Mouse (Mus musculus) erythroblast, embryonic 14.5 days (primary cell): ENCODE measurements around the gene Trpm3. TPM values are rescaled to one million over a fixed set of nuclear protein-coding genes. Genes with fewer than 3 reads are reported as not detected.

Experiments used
- H3K27me3 ChIP-seq: 2 replicates; pipeline ENCODE4 v1.6.1; 2012; ENCODE audit warnings: inconsistent platforms; ENCODE audit not compliant: control insufficient read depth
- H3K36me3 ChIP-seq: 2 replicates; pipeline ENCODE4 v1.6.1; 2012; ENCODE audit warnings: mild to moderate bottlenecking, inconsistent platforms; ENCODE audit not compliant: control insufficient read depth
- H3K4me1 ChIP-seq: 2 replicates; pipeline ENCODE4 v1.6.1; 2012; ENCODE audit warnings: inconsistent platforms; ENCODE audit not compliant: control insufficient read depth
- H3K4me3 ChIP-seq: replicated peaks from 2 replicates; pipeline ENCODE3; 2012; ENCODE audit warnings: moderate library complexity, mild to moderate bottlenecking, inconsistent platforms
- H3K9me3 ChIP-seq: 2 replicates; pipeline ENCODE4 v1.6.1; 2012; ENCODE audit warnings: low read length, inconsistent platforms, mixed read lengths; ENCODE audit not compliant: control insufficient read depth
- GATA1 ChIP-seq: IDR thresholded peaks from 2 replicates; pipeline ENCODE4 v1.6.1; 2012; ENCODE audit warnings: low read length, inconsistent platforms, mixed read lengths
- TAL1 ChIP-seq: IDR thresholded peaks from 3 replicates; pipeline ENCODE4 v1.6.1; 2012; ENCODE audit warnings: low read length, inconsistent platforms, mixed read lengths
- polyA plus RNA-seq: library from polyadenylated mRNA; stranded (reverse); fragments of >175 nt; gene quantifications from 2 replicates; pipeline ENCODE4 v1.2.3, GENCODE M21; 2012

Trpm3 gene
- polyA plus RNA-seq, 1 experiment, result 0.02 TPM

DNA sequence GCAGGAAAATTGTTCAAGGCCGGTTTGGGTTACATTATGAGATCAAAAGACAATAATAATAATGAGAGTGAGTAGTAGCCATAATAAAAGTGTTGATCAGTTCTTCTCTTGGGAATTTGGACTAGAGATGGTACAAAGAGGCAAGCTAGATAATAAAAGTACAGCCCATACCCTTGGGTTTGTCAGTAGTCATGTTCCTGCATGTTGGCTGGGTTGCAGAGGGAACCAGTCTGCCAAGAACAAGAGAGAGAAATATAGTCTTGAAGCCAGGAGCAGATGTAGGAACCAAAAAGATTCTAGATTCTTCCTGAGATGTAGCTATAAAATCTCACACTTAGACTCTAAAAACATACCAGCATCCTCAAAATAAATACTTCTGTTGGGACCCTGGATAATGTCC is 861.4 kb downstream of the Trpm3 start:
- H3K4me1 ChIP-seq, result no peaks in the 10 kb centered on the region
- H3K36me3 ChIP-seq, result no peaks in the 10 kb centered on the region
- H3K4me3 ChIP-seq, result no peak overlapping the region
- TF ChIP-seq GATA1, result no peak
- TF ChIP-seq TAL1, result no peak
- no peaks in the 10 kb centered on the region for H3K9me3 ChIP-seq
- H3K27me3 ChIP-seq, result no peaks in the 10 kb centered on the region

DNA sequence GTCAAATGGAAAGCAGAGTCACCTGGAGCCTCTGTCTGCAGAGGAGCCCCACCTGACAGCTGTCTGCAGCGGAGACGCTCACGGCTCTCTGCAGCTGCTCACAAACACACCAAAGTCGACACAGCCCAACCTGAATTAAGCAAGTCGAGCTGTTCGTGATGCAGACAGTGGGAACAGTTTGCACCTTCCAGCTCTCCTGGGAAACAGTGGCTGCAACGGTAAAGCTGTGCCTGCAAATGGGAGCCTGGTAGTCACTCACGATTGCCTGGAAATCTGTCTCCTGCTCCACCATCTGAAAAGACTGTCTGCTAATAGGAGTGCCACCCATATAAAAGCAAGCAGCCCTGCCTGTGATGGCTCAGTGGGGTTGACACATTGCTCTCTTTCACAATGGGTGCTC is 865.0 kb downstream of the Trpm3 start:
- no peaks in the 10 kb centered on the region for H3K27me3 ChIP-seq
- no peaks in the 10 kb centered on the region for H3K4me1 ChIP-seq
- no peak overlapping the region for H3K4me3 ChIP-seq
- TF ChIP-seq GATA1 (no peak), TAL1 (no peak)
- no peaks in the 10 kb centered on the region for H3K9me3 ChIP-seq
- H3K36me3 ChIP-seq, result no peaks in the 10 kb centered on the region

DNA sequence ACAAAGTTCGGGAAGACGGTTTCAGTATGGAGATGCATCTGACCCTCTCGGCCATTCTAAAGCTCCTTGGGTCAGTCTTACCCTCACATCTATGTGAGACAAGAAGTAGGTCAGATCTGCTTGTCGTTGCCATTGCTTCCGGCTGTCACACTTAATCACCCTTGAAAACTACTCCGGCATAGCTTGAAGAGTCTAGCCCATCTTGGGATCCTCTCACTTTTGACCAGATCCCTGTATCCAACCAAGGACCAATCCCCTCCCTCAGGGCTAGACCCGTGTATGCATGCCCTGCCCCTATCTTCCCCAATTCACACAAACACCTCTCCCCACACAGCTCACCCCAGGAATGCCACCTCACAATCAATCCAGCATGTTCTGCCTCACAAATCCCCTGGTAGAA is 867.0 kb downstream of the Trpm3 start:
- Histone ChIP-seq H3K27me3 (no peaks in the 10 kb centered on the region), H3K4me1 (no peaks in the 10 kb centered on the region), H3K9me3 (no peaks in the 10 kb centered on the region), H3K36me3 (no peaks in the 10 kb centered on the region), H3K4me3 (no peak overlapping the region)
- TF ChIP-seq TAL1, result no peak

DNA sequence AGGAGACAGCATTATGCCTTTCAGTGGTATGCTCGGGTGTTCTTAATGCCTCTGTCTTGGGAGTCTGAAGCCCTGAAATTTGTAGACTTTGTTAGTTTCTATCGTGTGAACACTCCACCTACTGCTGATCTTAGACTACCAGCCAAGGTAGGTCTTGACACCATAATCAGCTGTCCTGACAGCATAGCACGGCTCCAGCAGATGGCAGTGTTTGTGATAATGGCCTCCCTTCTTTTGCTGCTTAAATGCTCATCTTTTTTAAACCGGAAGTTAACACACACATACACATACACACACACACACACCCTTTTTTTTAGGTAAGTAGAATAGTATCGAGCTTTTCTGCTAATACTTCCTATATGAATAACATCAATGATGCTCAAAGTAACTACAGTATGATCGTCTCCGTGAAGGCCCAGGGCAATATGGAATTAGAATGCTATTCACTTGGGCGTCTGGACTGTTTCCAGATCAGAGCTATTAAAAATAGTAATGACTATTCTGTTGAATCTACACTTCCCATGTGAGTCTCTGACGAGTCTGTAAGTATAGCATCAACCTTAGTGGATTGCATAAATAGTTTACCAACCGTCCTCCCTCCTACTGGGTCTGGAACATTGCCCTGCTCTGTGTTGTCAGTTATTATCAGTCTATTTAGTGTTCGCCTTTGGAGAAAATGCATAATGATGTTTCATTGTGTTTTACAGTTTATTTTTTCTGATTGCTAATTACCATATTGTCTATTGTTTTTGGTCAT is 867.8 kb downstream of the Trpm3 start:
- Histone ChIP-seq H3K36me3 (no peaks in the 10 kb centered on the region), H3K27me3 (no peaks in the 10 kb centered on the region), H3K4me3 (no peak overlapping the region), H3K4me1 (no peaks in the 10 kb centered on the region), H3K9me3 (no peaks in the 10 kb centered on the region)
- no peak for TF ChIP-seq GATA1
- no peak for TF ChIP-seq TAL1

DNA sequence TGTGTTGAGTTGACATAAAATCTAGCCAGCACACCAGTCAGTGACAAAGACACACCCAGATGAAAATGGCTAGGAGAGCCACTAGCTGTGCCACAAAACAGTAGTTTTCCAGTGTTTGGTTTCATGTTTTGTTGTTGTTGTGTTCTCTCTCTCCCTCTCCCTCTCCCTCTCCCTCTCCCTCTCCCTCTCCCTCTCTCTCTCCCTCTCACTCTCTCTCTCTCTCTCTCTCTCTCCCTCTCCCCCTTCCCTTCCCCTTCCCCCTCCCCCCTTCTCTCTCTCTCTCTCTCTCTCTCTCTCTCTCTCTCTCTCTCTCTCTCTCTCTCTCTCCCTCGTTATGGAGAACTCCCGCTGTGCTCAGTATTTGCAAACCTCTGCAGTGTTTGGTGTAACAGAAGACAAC is 874.8 kb downstream of the Trpm3 start:
- Histone ChIP-seq H3K4me3 (no peak overlapping the region), H3K27me3 (no peaks in the 10 kb centered on the region), H3K4me1 (no peaks in the 10 kb centered on the region), H3K36me3 (no peaks in the 10 kb centered on the region), H3K9me3 (0 out of 2 replicates have a peak, but pooled peaks cover 2% of the 10 kb centered on the region)
- TF ChIP-seq GATA1, result no peak
- TF ChIP-seq TAL1, result no peak

DNA sequence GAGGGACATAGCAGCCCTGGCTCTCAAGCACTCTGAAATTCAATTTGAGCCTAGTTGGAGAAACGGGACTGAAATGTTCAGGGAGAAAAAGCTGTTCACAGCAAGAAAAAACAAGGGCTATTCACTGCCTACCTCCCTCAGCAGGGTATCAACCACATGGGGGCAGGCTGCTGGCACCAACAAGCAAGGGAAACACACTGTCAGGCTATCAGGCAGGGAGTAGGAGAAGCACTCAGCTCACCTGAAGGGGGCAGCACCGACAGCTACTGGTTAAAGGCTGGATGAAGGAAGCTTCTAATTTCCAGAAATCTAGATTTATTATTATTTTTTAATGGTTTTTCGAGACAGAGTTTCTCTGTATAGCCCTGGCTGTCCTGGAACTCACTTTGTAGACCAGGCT is 876.7 kb downstream of the Trpm3 start:
- H3K4me3 ChIP-seq, result no peak overlapping the region
- no peaks in the 10 kb centered on the region for H3K27me3 ChIP-seq
- 0 out of 2 replicates have a peak, but pooled peaks cover 2% of the 10 kb centered on the region for H3K9me3 ChIP-seq
- H3K4me1 ChIP-seq, result no peaks in the 10 kb centered on the region
- H3K36me3 ChIP-seq, result no peaks in the 10 kb centered on the region
- TF ChIP-seq GATA1, result no peak
- no peak for TF ChIP-seq TAL1

DNA sequence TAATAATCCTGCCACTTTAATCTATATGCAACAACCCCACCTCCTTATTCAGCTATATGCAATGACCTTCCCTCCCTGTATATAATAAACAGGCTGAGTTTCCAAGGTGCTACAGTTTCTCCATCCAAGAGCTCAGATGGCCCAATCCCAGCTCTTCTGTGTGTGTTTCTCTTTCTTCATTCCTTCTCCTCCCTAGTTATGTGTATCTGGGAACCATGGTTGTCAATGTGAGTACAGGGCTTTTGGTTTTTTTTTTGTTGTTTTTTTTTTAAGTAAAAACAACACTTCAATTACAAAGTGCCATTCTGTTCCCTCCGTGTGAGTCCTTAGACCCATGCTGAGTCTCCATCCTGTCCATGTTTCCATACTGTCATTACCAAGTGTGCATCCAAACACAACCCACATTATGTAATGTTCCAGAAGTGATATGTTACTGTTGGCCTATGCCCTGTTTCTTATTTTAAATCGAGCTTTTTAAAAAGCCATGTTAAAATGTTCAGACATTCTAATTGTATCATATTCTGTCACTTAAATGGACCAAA is 879.4 kb downstream of the Trpm3 start:
- no peaks in the 10 kb centered on the region for H3K27me3 ChIP-seq
- no peaks in the 10 kb centered on the region for H3K4me1 ChIP-seq
- TF ChIP-seq TAL1 (no peak), GATA1 (no peak)
- no peak overlapping the region for H3K4me3 ChIP-seq
- H3K36me3 ChIP-seq, result no peaks in the 10 kb centered on the region
- 0 out of 2 replicates have a peak, but pooled peaks cover 2% of the 10 kb centered on the region for H3K9me3 ChIP-seq

DNA sequence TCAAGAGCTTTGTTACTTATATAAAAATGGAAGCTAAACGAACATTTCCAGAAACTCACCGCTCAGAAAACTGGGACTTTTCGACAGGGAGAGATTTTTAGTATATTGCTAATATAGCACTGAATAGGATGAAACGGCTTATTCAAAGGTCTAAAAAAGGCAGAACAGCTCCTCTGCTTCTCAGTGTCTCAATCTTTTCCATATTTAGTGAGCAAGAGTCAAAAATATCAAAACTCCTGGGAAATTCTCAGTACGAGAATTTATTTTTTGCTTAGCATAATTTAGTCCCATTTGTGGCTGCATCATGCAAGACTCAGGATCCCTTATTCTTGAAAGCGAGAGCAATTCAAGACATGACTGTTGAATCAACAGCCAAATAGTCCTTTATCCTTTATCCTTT is 884.1 kb downstream of the Trpm3 start:
- H3K4me3 ChIP-seq, result no peak overlapping the region
- H3K4me1 ChIP-seq, result no peaks in the 10 kb centered on the region
- TF ChIP-seq GATA1 (no peak), TAL1 (no peak)
- no peaks in the 10 kb centered on the region for H3K27me3 ChIP-seq
- no peaks in the 10 kb centered on the region for H3K9me3 ChIP-seq
- no peaks in the 10 kb centered on the region for H3K36me3 ChIP-seq

DNA sequence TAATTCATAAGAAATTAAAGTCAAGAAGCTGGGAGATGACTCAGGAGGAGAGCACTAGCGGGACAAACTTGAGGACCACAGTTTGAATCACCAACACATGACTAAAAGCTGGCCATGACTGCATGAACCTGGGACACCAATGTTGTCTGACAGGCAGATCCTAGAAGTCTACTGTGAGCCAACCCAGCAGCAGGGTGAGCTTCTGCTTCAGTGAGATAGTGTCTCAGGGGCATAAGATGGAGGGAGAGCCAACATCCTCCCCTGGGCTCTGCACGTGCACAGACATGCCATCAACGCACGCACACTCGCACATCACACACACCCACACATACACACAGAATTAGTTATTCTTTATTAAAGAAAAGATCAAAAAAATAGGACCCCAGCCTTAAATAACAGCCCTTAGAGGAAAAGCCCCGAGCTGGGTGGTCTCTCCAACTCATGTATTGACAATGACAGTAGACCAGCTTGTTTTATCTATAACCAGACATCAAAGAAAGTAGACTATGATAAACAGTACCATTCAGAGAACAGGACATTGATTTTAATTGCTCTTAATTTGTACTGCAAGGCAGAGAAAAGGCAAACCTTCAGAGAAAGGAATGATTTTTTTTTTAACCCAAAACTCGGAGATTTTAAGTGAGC is 884.6 kb downstream of the Trpm3 start:
- no peaks in the 10 kb centered on the region for H3K9me3 ChIP-seq
- no peak overlapping the region for H3K4me3 ChIP-seq
- TF ChIP-seq TAL1, result no peak
- no peak for TF ChIP-seq GATA1
- H3K27me3 ChIP-seq, result no peaks in the 10 kb centered on the region
- no peaks in the 10 kb centered on the region for H3K36me3 ChIP-seq
- no peaks in the 10 kb centered on the region for H3K4me1 ChIP-seq
